Mouse (Mus musculus) kidney, adult 9 months (tissue): ENCODE measurements around the gene Ptprn2.

Experiments
- DNase-seq: peaks from one replicate; pipeline ENCODE4 v3.0.0; 2022

Gene Ptprn2

GRCm38 (mm10) chr12:117153166-117153480 is 667.6 kb downstream of the Ptprn2 start:
- DNase-seq = no peak

- peak; percentile 3 for DNase-seq
Observed at GRCm38 (mm10) chr12:117153671-117154355, 668.3 kb downstream of the Ptprn2 start.

- DNase-seq = no peak
Observed at GRCm38 (mm10) chr12:117154356-117155243, 669.1 kb downstream of the Ptprn2 start.

GRCm38 (mm10) chr12:117155307-117156220 is 670.0 kb downstream of the Ptprn2 start:
- DNase-seq = no peak

GRCm38 (mm10) chr12:117156256-117156655 is 670.7 kb downstream of the Ptprn2 start:
- no peak for DNase-seq

- DNase-seq = no peak
Observed at GRCm38 (mm10) chr12:117156786-117157185, 671.3 kb downstream of the Ptprn2 start.

GRCm38 (mm10) chr12:117157249-117157648 is 671.7 kb downstream of the Ptprn2 start:
- no peak for DNase-seq

- no peak for DNase-seq
Observed at GRCm38 (mm10) chr12:117157660-117158386, 672.3 kb downstream of the Ptprn2 start.

GRCm38 (mm10) chr12:117158950-117159668 is 673.6 kb downstream of the Ptprn2 start:
- DNase-seq = no peak

- no peak for DNase-seq
Observed at GRCm38 (mm10) chr12:117159669-117160210, 674.2 kb downstream of the Ptprn2 start.

GRCm38 (mm10) chr12:117160211-117160891 is 674.8 kb downstream of the Ptprn2 start:
- peak; percentile 3 for DNase-seq

GRCm38 (mm10) chr12:117162180-117162579 is 676.7 kb downstream of the Ptprn2 start:
- DNase-seq = no peak

GRCm38 (mm10) chr12:117163789-117164188 is 678.3 kb downstream of the Ptprn2 start:
- no peak for DNase-seq

GRCm38 (mm10) chr12:117166266-117166665 is 680.7 kb downstream of the Ptprn2 start:
- no peak for DNase-seq

- no peak for DNase-seq
Observed at GRCm38 (mm10) chr12:117169670-117170069, 684.1 kb downstream of the Ptprn2 start.

GRCm38 (mm10) chr12:117172529-117172884 is 687.0 kb downstream of the Ptprn2 start:
- no peak for DNase-seq

GRCm38 (mm10) chr12:117172885-117173529 is 687.5 kb downstream of the Ptprn2 start:
- no peak for DNase-seq

- no peak for DNase-seq
Observed at GRCm38 (mm10) chr12:117174189-117174588, 688.7 kb downstream of the Ptprn2 start.

- DNase-seq = no peak
Observed at GRCm38 (mm10) chr12:117175072-117175681, 689.7 kb downstream of the Ptprn2 start.
